Mouse (Mus musculus) adrenal gland, adult 18-20 months (tissue): Measurements from ENCODE around the gene Lcp2. TPM values are rescaled to one million over a fixed set of nuclear protein-coding genes. Genes with fewer than 3 reads are reported as not detected.

Experiments used
- total RNA-seq, 2 experiments: library from RNA; stranded (reverse); gene quantifications; 1 replicate in 1 of 2; 2 replicates in 1 of 2; pipeline ENCODE4 v1.2.3; 2021

The Lcp2 gene
- total RNA-seq, 2 experiments from 2014 or later, result 2.4 to 3.6 TPM

Other genes starting within 250 kb of the Lcp2 start
- gene Kcnmb1, start 83.9 kb upstream of the Lcp2 start, total RNA-seq, result under 1 TPM; 0.10 to 0.17 TPM
- 1 to 10 TPM; 1.9 to 4.9 TPM for gene Kcnip1, start 53.8 kb upstream of the Lcp2 start, total RNA-seq
- gene 4930469K13Rik, start 51.6 kb downstream of the Lcp2 start, total RNA-seq, result not detected
- gene Foxi1, start 161.2 kb downstream of the Lcp2 start, total RNA-seq, result not detected